Mouse (Mus musculus) heart, postnatal 0 days (tissue): ENCODE results near the gene Mob1a. TPM values are rescaled to one million over a fixed set of nuclear protein-coding genes. Genes with fewer than 3 reads are reported as not detected.

Source experiments
- ATAC-seq: fragments of 200-750 bp; cut with Nextera tagmentation; 2 replicates; pipeline ENCODE4 v1.8.0; 2017; ENCODE audit warnings: low read depth, moderate number of reproducible peaks, moderate library complexity; ENCODE audit not compliant: insufficient read depth
- DNase-seq: peaks from one replicate; pipeline ENCODE4 v3.0.0-alpha.2; 2016; ENCODE audit warnings: low spot score
- H3K27ac ChIP-seq: fragments of 300-500 bp; sonication (generic); 2 replicates; pipeline ENCODE4 v1.5.1; 2014; ENCODE audit warnings: low read depth, mild to moderate bottlenecking
- H3K27me3 ChIP-seq: fragments of 300-500 bp; sonication (generic); 2 replicates; pipeline ENCODE4 v1.6.1; 2014; ENCODE audit warnings: low read length, mixed read lengths; ENCODE audit not compliant: control insufficient read depth, insufficient read depth
- H3K36me3 ChIP-seq: fragments of 300-500 bp; sonication (generic); replicated peaks from 2 replicates; pipeline ENCODE4 v1.6.1; 2014; ENCODE audit warnings: low read length, mixed read lengths; ENCODE audit not compliant: control insufficient read depth, insufficient read depth
- H3K4me1 ChIP-seq: fragments of 300-500 bp; sonication (generic); 2 replicates; pipeline ENCODE4 v1.6.1; 2014; ENCODE audit warnings: antibody characterized with exemption; ENCODE audit not compliant: control insufficient read depth, insufficient read depth
- H3K4me2 ChIP-seq: fragments of 300-500 bp; sonication (generic); 2 replicates; pipeline ENCODE4 v1.6.1; 2014; ENCODE audit warnings: low read depth, mild to moderate bottlenecking, low read length, moderate library complexity
- H3K4me3 ChIP-seq: fragments of 300-500 bp; sonication (generic); 2 replicates; pipeline ENCODE4 v1.5.1; 2014; ENCODE audit warnings: low read depth, low read length
- H3K9ac ChIP-seq: fragments of 300-500 bp; sonication (generic); replicated peaks from 2 replicates; pipeline ENCODE4 v1.6.1; 2014; ENCODE audit warnings: low read depth, low read length, mixed read lengths
- H3K9me3 ChIP-seq: fragments of 300-500 bp; sonication (generic); replicated peaks from 2 replicates; pipeline ENCODE4 v1.6.1; 2016; ENCODE audit warnings: low read length; ENCODE audit not compliant: control insufficient read depth
- CTCF ChIP-seq: IDR thresholded peaks from 2 replicates; pipeline ENCODE4 v1.5.1; 2016; ENCODE audit warnings: antibody characterized with exemption, control low read depth, low read depth
- EP300 ChIP-seq: IDR thresholded peaks from 2 replicates; pipeline ENCODE4 v1.6.1; 2016; ENCODE audit warnings: antibody characterized with exemption, low read depth
- WGBS: fragments of 180-500 bp; shearing (Covaris S2); extraction: QIAGEN DNeasy Blood & Tissue Kit; methylation state at CpG from one replicate; pipeline ENCODE4 v1.1.7; 2014; 5-methylcytosine and 5-hydroxymethylcytosine counted together
- polyA plus RNA-seq: library from polyadenylated mRNA; unstranded; fragments of >200 nt; fragmentation: Nextera tagmentation; extraction: Ambion mirVana; gene quantifications from 2 replicates; pipeline ENCODE4 v1.2.1, GENCODE M21; 2015
- total RNA-seq: library from RNA; depleted of rRNA; stranded (reverse); fragments of >200 nt; gene quantifications from 2 replicates; pipeline ENCODE4 v1.2.3, GENCODE M21; 2014; ENCODE audit warnings: low replicate concordance

Gene Mob1a
- total and polyA plus RNA-seq, 2 experiments from 2014 or later, result 15.1 to 35.0 TPM

DNA sequence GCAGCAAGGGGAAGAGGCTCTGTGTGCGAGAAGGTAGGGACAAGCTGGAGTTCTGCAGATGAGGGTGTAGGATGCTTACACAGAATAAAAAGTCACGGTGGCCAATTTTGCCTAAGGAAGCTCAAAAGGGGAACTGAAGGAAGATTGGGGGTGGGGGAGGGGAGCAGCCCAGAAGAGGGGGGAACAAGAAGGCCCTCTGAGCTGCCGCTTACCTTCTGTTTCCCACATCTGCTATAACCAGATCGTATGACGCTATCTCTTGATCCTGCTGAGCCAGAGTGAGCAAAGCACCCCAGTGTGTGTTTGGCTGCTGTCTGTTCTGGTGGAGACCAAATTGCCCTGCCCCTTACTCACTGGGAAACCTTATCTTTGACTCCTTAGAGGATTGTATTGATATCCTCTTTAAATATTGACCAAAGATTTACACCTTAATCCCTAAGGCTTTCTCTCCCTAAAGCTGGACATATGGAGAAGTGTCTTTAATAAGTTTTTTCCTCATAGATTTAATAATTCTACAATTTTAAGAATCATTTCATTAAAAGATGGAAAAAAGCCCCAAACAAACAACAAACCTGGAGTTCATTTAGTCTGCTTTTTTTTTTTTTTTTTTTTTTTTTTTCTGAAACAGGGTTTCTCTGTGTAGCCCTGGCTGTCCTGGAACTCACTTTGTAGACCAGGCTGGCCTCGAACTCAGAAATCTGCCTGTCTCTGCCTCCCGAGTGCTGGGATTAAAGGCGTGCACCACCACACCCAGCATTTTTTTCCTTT, 2.0 kb upstream of the Mob1a start:
- ATAC-seq, result no peak
- 70% methylated on average over 8 of the region's 8 CpGs for WGBS

DNA sequence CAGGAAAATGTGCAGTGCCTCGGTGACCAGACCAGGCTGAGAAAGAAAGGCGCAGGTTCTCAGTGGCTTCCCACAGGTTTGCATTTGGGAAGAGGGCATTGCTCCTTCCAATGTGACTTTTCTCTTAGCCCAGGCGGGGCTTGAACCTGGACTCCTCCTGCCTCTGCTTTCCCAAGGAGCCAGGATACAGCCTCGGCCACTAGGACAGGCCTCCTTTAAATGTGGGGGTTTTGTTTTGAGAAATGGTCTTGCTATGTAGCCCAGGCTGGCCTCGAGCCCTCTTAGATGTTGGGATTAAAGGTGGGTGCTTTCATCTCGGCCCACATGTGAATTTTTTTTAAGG, 549 bp downstream of the Mob1a start:
- DNase-seq, result no peak
- H3K9me3 ChIP-seq, result no peaks in the 10 kb centered on the region
- TF ChIP-seq CTCF (no peak), EP300 (no peak)
- peak overlapping the region; percentile 66 for H3K4me2 ChIP-seq
- peak overlapping the region; percentile 92 for H3K27ac ChIP-seq
- peaks cover 17% of the 10 kb centered on the region for H3K36me3 ChIP-seq
- peak overlapping the region; percentile 88 for H3K4me3 ChIP-seq
- peak; percentile 19; the same call in 1 of the 2 replicates for ATAC-seq
- WGBS, result 5% methylated on average over 6 of the region's 6 CpGs
- H3K27me3 ChIP-seq, result no peaks in the 10 kb centered on the region
- H3K9ac ChIP-seq, result peak overlapping the region; percentile 85
- H3K4me1 ChIP-seq, result peaks cover 10% of the 10 kb centered on the region; the same call in 1 of the 2 replicates

More for the DNA sequence above, 2.0 kb upstream of the Mob1a start:
- TF ChIP-seq EP300, result no peak
- TF ChIP-seq CTCF, result no peak
- Histone ChIP-seq H3K36me3 (no peaks in the 10 kb centered on the region), H3K4me2 (no peak overlapping the region), H3K9ac (no peak overlapping the region), H3K4me1 (peaks cover 10% of the 10 kb centered on the region; the same call in 1 of the 2 replicates), H3K4me3 (no peak overlapping the region), H3K9me3 (no peaks in the 10 kb centered on the region), H3K27ac (no peak overlapping the region), H3K27me3 (no peaks in the 10 kb centered on the region)
- DNase-seq, result no peak

DNA sequence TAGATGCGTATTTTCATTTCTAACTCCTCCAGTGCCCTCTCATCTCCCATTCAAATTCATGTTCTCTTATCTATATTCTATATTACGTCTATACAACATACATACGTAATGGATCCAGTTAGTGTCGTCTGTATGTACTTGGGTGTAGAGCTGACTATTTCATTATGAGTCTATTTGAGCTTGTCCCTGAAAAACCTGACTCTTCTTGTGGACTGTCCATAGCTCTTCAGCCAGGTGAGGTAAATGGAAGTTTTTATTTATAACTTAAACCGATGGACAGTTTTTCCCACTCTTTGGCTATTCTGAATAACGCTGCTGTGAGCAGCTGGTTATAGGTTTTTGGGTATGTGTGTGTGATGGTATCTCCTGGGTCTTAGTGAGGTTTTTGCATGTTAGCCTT, 945 bp downstream of the Mob1a start:
- H3K4me2 ChIP-seq, result peak overlapping the region; percentile 66
- no peak overlapping the region for H3K27ac ChIP-seq
- no peaks in the 10 kb centered on the region for H3K9me3 ChIP-seq
- peak overlapping the region; percentile 88 for H3K4me3 ChIP-seq
- no peaks in the 10 kb centered on the region for H3K27me3 ChIP-seq
- H3K36me3 ChIP-seq, result peaks cover 21% of the 10 kb centered on the region
- no peak for TF ChIP-seq CTCF
- TF ChIP-seq EP300, result no peak
- ATAC-seq (no peak), DNase-seq (no peak)
- 43% methylated on average over 6 of the region's 6 CpGs for whole genome bisulfite sequencing
- peaks cover 10% of the 10 kb centered on the region; the same call in 1 of the 2 replicates for H3K4me1 ChIP-seq
- peak overlapping the region; percentile 85 for H3K9ac ChIP-seq

GRCm38 (mm10) chr6:83327591-83328190, 1.9 kb downstream of the Mob1a start:
- ATAC-seq (no peak), DNase-seq (no peak)
- H3K36me3 ChIP-seq, result peaks cover 28% of the 10 kb centered on the region
- no peaks in the 10 kb centered on the region for H3K9me3 ChIP-seq
- WGBS, result 82% methylated on average over 3 of the region's 3 CpGs
- peaks cover 10% of the 10 kb centered on the region; the same call in 1 of the 2 replicates for H3K4me1 ChIP-seq
- H3K27me3 ChIP-seq, result no peaks in the 10 kb centered on the region
- H3K27ac ChIP-seq, result no peak overlapping the region
- H3K4me2 ChIP-seq, result no peak overlapping the region
- TF ChIP-seq CTCF, result no peak
- TF ChIP-seq EP300, result no peak
- H3K9ac ChIP-seq, result no peak overlapping the region
- no peak overlapping the region for H3K4me3 ChIP-seq

- Histone ChIP-seq H3K4me3 (no peak overlapping the region), H3K9ac (no peak overlapping the region), H3K27ac (no peak overlapping the region), H3K27me3 (no peaks in the 10 kb centered on the region), H3K36me3 (peaks cover 58% of the 10 kb centered on the region), H3K9me3 (no peaks in the 10 kb centered on the region), H3K4me2 (no peak overlapping the region), H3K4me1 (no peaks in the 10 kb centered on the region)
- ATAC-seq, result no peak
- WGBS, result 47% methylated on average over 3 of the region's 3 CpGs
- DNase-seq, result no peak
- TF ChIP-seq CTCF, result no peak
- no peak for TF ChIP-seq EP300
These were observed 15.6 kb downstream of the Mob1a start for GRCm38 (mm10) chr6:83341387-83341786.
